Mouse (Mus musculus) myocyte (in vitro differentiated cells): ENCODE results near the gene Dppa5a.

ENCODE experiments used
- CEBPB ChIP-seq: IDR thresholded peaks from 2 replicates; pipeline ENCODE4 v1.6.1; 2011; ENCODE audit warnings: mild to moderate bottlenecking, moderate library complexity; ENCODE audit not compliant: poor library complexity, insufficient read depth, severe bottlenecking
- E2F4 ChIP-seq: IDR thresholded peaks from one replicate; pipeline ENCODE4 v1.6.1; 2011; ENCODE audit warnings: mild to moderate bottlenecking, control low read depth, moderate library complexity; ENCODE audit not compliant: insufficient read depth
- MAX ChIP-seq: IDR thresholded peaks from one replicate; pipeline ENCODE4 v1.6.1; 2011; ENCODE audit warnings: low read depth, mild to moderate bottlenecking, control low read depth
- MYOD1 ChIP-seq, 3 experiments: IDR thresholded peaks; one replicate each; pipeline ENCODE4 v1.6.1; 2011; ENCODE audit warnings: control low read depth in 2 of 3, low read depth in 2 of 3, mild to moderate bottlenecking in 2 of 3, moderate library complexity in 1 of 3; ENCODE audit not compliant: insufficient read length in 2 of 3, control insufficient read depth in 1 of 3
- MYOG ChIP-seq, 3 experiments: IDR thresholded peaks; one replicate each; pipeline ENCODE4 v1.6.1; 2011; ENCODE audit warnings: control low read depth in 2 of 3, low read depth in 2 of 3, mild to moderate bottlenecking in 2 of 3; ENCODE audit not compliant: insufficient read length in 2 of 3, control insufficient read depth in 1 of 3, insufficient read depth in 1 of 3
- POLR2A ChIP-seq: IDR thresholded peaks from one replicate; pipeline ENCODE4 v1.6.1; 2011; ENCODE audit warnings: low read depth, mild to moderate bottlenecking, control low read depth, moderate library complexity; ENCODE audit not compliant: insufficient read length
- POLR2AphosphoS2 ChIP-seq: IDR thresholded peaks from one replicate; pipeline ENCODE4 v1.6.1; 2011; ENCODE audit warnings: low read depth, control low read depth; ENCODE audit not compliant: insufficient read length
- REST ChIP-seq: IDR thresholded peaks from one replicate; pipeline ENCODE4 v1.6.1; 2011; ENCODE audit warnings: mild to moderate bottlenecking, control low read depth, moderate library complexity; ENCODE audit not compliant: insufficient read depth, insufficient read length
- SRF ChIP-seq: IDR thresholded peaks from one replicate; pipeline ENCODE4 v1.6.1; 2011; ENCODE audit warnings: low read depth; ENCODE audit not compliant: control insufficient read depth, insufficient read length
- TCF12 ChIP-seq: IDR thresholded peaks from one replicate; pipeline ENCODE4 v1.6.1; 2011; ENCODE audit warnings: mild to moderate bottlenecking, control low read depth; ENCODE audit not compliant: poor library complexity, insufficient read depth, severe bottlenecking
- TCF3 ChIP-seq: IDR thresholded peaks from one replicate; pipeline ENCODE4 v1.6.1; 2011; ENCODE audit warnings: low read depth, control low read depth; ENCODE audit not compliant: insufficient read length
- USF1 ChIP-seq: IDR thresholded peaks from one replicate; pipeline ENCODE4 v1.6.1; 2011; ENCODE audit warnings: low read depth, mild to moderate bottlenecking, control low read depth, moderate library complexity

- TF ChIP-seq POLR2A = no peak
- no peak for TF ChIP-seq MAX
- TF ChIP-seq MYOD1 (IDR thresholded peaks at IDR 0.05; ENCODE audit: control insufficient read depth in 1 of 3, insufficient read length in 2 of 3, low read depth in 2 of 3) = no peak
- no peak for TF ChIP-seq TCF3
- no peak for TF ChIP-seq REST
- no peak for TF ChIP-seq E2F4
- TF ChIP-seq USF1 = no peak
- no peak for TF ChIP-seq POLR2AphosphoS2
- TF ChIP-seq SRF = no peak
- no peak for TF ChIP-seq TCF12
- TF ChIP-seq CEBPB = no peak
- TF ChIP-seq MYOG (IDR thresholded peaks at IDR 0.05; ENCODE audit: control insufficient read depth in 1 of 3, insufficient read depth in 1 of 3, insufficient read length in 2 of 3, low read depth in 2 of 3) = no peak
Observed at GRCm38 (mm10) chr9:78365850-78366544, 2.0 kb downstream of the Dppa5a start.
